Mouse (Mus musculus) embryonic facial prominence, embryonic 11.5 days (tissue): ENCODE measurements around the gene Gm8011. TPM values are rescaled to one million over a fixed set of nuclear protein-coding genes. Genes with fewer than 3 reads are reported as not detected.
"Not testable (repeated sequence)": the region's sequence is repeated elsewhere in the genome, so short reads cannot be mapped to it uniquely, and the experiment has no call there.

Experiments used
- ATAC-seq: fragments of 200-750 bp; cut with Nextera tagmentation; replicated peaks from 2 replicates; pipeline ENCODE4 v1.8.0; 2017; ENCODE audit warnings: low read depth; ENCODE audit not compliant: insufficient number of reproducible peaks, low FRiP score, low TSS enrichment
- DNase-seq: peaks from one replicate; pipeline ENCODE4 v3.0.0-alpha.2; 2015; ENCODE audit warnings: low spot score
- H3K27ac ChIP-seq: fragments of 300-500 bp; sonication (generic); replicated peaks from 2 replicates; pipeline ENCODE4 v1.5.1; 2014; ENCODE audit warnings: mild to moderate bottlenecking, low read depth, low read length, control low read depth
- H3K27me3 ChIP-seq: fragments of 300-500 bp; sonication (generic); 2 replicates; pipeline ENCODE4 v1.6.1; 2014; ENCODE audit warnings: mild to moderate bottlenecking, low read length, moderate library complexity, mixed read lengths; ENCODE audit not compliant: control insufficient read depth, insufficient read depth
- H3K36me3 ChIP-seq: fragments of 300-500 bp; sonication (generic); replicated peaks from 2 replicates; pipeline ENCODE4 v1.6.1; 2014; ENCODE audit warnings: low read depth, mild to moderate bottlenecking, low read length, moderate library complexity, mixed read lengths; ENCODE audit not compliant: control insufficient read depth, insufficient read depth
- H3K4me1 ChIP-seq: fragments of 300-500 bp; sonication (generic); 2 replicates; pipeline ENCODE4 v1.6.1; 2014; ENCODE audit warnings: low read length, mixed read lengths; ENCODE audit not compliant: control insufficient read depth, insufficient read depth
- H3K4me2 ChIP-seq: fragments of 300-500 bp; sonication (generic); 2 replicates; pipeline ENCODE4 v1.6.1; 2014; ENCODE audit warnings: low read depth, mild to moderate bottlenecking, control low read depth, low read length, moderate library complexity
- H3K4me3 ChIP-seq: fragments of 300-500 bp; sonication (generic); 2 replicates; pipeline ENCODE4 v1.5.1; 2014; ENCODE audit warnings: low read depth, low read length, control low read depth
- H3K9ac ChIP-seq: fragments of 300-500 bp; sonication (generic); replicated peaks from 2 replicates; pipeline ENCODE4 v1.6.1; 2014; ENCODE audit warnings: mild to moderate bottlenecking, control low read depth, low read length
- H3K9me3 ChIP-seq: fragments of 300-500 bp; sonication (generic); replicated peaks from 2 replicates; pipeline ENCODE4 v1.6.1; 2016; ENCODE audit warnings: mild to moderate bottlenecking, low read length, inconsistent platforms, mixed read lengths; ENCODE audit not compliant: control insufficient read depth
- WGBS: fragments of 180-500 bp; shearing (Covaris S2); extraction: QIAGEN DNeasy Blood & Tissue Kit; methylation state at CpG from one replicate; pipeline ENCODE4 v1.1.7; 2014; 5-methylcytosine and 5-hydroxymethylcytosine counted together
- polyA plus RNA-seq: library from polyadenylated mRNA; unstranded; fragments of >200 nt; fragmentation: Nextera tagmentation; extraction: Ambion mirVana; gene quantifications from 2 replicates; pipeline ENCODE4 v1.2.1, GENCODE M21; 2014

Gm8011 gene
- polyA plus RNA-seq = not detected in 2 replicates

DNA sequence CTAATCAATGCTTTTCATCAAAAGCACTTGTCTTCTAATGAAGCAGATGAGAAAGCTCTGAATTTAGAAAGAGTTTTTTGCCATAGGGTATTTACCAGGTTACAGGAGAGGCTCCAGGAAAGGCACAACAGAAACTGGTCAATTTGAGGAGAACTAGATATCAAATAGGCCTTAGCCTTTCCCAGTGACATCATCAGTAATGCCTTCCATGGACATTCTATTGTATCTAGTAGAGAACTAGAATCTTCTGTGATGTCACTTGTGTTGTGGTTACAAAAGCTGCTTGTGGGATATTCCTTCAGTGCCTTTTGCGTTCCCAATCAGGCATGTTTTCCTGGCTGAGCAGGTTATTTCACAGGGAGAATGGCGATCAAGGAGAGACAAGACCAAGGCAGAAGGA lies at the start of gene Gm8011:
Gm8011 (plus strand) TSS at position 301 of the 400 bp plus-strand sequence.
- DNase-seq, ATAC-seq, H3K4me3 ChIP-seq, H3K27ac ChIP-seq, H3K36me3 ChIP-seq, H3K9me3 ChIP-seq, H3K4me2 ChIP-seq, H3K9ac ChIP-seq, H3K27me3 ChIP-seq, H3K4me1 ChIP-seq: not testable (repeated sequence)
- WGBS = 53% methylated on average over 2 of the region's 2 CpGs

DNA sequence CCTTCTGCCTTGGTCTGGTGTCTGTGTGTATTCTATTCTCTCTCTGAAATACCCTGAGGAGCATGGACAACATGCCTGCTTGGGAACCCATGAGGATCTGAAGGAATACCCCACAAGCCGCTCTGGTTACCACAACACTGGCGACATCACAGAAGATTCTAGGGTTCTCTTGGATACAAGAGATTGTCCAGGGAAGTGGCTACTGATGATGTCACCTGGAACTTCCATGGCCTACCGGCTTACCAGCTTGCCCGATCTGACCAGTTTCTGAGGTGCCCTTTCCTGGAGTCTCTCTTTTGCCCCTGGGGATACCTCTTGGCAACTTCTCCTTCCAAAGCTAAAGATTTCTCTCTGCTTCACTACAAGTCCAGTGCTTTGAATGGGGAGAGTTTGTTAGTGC lies 24.1 kb upstream of the Gm8011 start, which contains the start of gene Gm8005:
Gm8005 (minus strand) TSS at position 101 of the 400 bp plus-strand sequence.
- not testable (repeated sequence) for ATAC-seq, H3K9me3 ChIP-seq, H3K9ac ChIP-seq, H3K4me1 ChIP-seq, H3K4me2 ChIP-seq, H3K4me3 ChIP-seq, H3K27me3 ChIP-seq, DNase-seq, H3K36me3 ChIP-seq, H3K27ac ChIP-seq
- 93% methylated on average over 2 of the region's 4 CpGs for WGBS

GRCm38 (mm10) chr14:42502249-42502648 lies 38.6 kb downstream of the Gm8011 start, which contains the start of gene Gm8020:
Gene Gm8020 (minus strand): TSS chr14:42502349.
- DNase-seq, H3K9ac ChIP-seq, ATAC-seq, H3K9me3 ChIP-seq, H3K27ac ChIP-seq, H3K4me2 ChIP-seq, H3K4me1 ChIP-seq, H3K36me3 ChIP-seq, H3K27me3 ChIP-seq, H3K4me3 ChIP-seq: not testable (repeated sequence)
- 100% methylated on average over 1 of the region's 3 CpGs for WGBS

Other genes with a start within 250 kb of the Gm8011 start
- gene Gm17026, start 203.8 kb upstream of the Gm8011 start, polyA plus RNA-seq = not detected in 2 replicates
- not detected in 2 replicates for gene Gm9611, start 166.5 kb upstream of the Gm8011 start, polyA plus RNA-seq
- not detected in 2 replicates for gene Gm7995, start 153.7 kb upstream of the Gm8011 start, polyA plus RNA-seq
- not detected in 2 replicates for gene Gm8005, start 24.2 kb upstream of the Gm8011 start, polyA plus RNA-seq
- not detected in 2 replicates for gene Gm8020, start 38.5 kb downstream of the Gm8011 start, polyA plus RNA-seq
- gene Gm8024, start 60.4 kb downstream of the Gm8011 start, polyA plus RNA-seq = not detected in 2 replicates
- not detected in 2 replicates for gene Gm17124, start 136.0 kb downstream of the Gm8011 start, polyA plus RNA-seq
- not detected in 2 replicates for gene Gm3633, start 178.0 kb downstream of the Gm8011 start, polyA plus RNA-seq
- gene Gm10378, start 192.1 kb downstream of the Gm8011 start, polyA plus RNA-seq = not detected in 2 replicates